Mouse (Mus musculus) heart, postnatal 14 days (tissue): Measurements from ENCODE around the gene Bpifa2. TPM values are rescaled to one million over a fixed set of nuclear protein-coding genes. Genes with fewer than 3 reads are reported as not detected.

Experiments
- total RNA-seq, 2 experiments: library from RNA; stranded (reverse); gene quantifications; 2 replicates each; pipeline ENCODE4 v1.2.3; 2021

The Bpifa2 gene
- total RNA-seq, 2 experiments from 2014 or later: not detected

Other genes with a start within 250 kb of the Bpifa2 start
- gene Efcab8, start 228.3 kb upstream of the Bpifa2 start, total RNA-seq: not detected
- gene Sun5, start 137.2 kb upstream of the Bpifa2 start, total RNA-seq: not detected
- not detected for gene Bpifb2, start 133.2 kb upstream of the Bpifa2 start, total RNA-seq
- gene Bpifb6, start 107.9 kb upstream of the Bpifa2 start, total RNA-seq: not detected
- not detected for gene Bpifb3, start 90.0 kb upstream of the Bpifa2 start, total RNA-seq
- gene Bpifb4, start 70.1 kb upstream of the Bpifa2 start, total RNA-seq: not detected
- gene Bpifa6, start 33.3 kb upstream of the Bpifa2 start, total RNA-seq: not detected
- not detected for gene Bpifa3, start 122.1 kb downstream of the Bpifa2 start, total RNA-seq
- gene Bpifa1, start 134.6 kb downstream of the Bpifa2 start, total RNA-seq: 1 to 10 TPM in 1 of 2 experiments, not detected in 1; 8.4 TPM
- gene Bpifa5, start 154.3 kb downstream of the Bpifa2 start, total RNA-seq: not detected
- 1 to 10 TPM in 1 of 2 experiments, not detected in 1; 2.2 TPM for gene Bpifb1, start 182.6 kb downstream of the Bpifa2 start, total RNA-seq
- not detected for gene Bpifb5, start 215.5 kb downstream of the Bpifa2 start, total RNA-seq
- not detected for gene Bpifb9a, start 249.6 kb downstream of the Bpifa2 start, total RNA-seq